Mouse (Mus musculus): Measurements from ENCODE around the gene Zfp865. TPM values are rescaled to one million over a fixed set of nuclear protein-coding genes. Genes with fewer than 3 reads are reported as not detected.

The Zfp865 gene
- polyA plus RNA-seq, 1 experiment, result 16.5 TPM

DNA sequence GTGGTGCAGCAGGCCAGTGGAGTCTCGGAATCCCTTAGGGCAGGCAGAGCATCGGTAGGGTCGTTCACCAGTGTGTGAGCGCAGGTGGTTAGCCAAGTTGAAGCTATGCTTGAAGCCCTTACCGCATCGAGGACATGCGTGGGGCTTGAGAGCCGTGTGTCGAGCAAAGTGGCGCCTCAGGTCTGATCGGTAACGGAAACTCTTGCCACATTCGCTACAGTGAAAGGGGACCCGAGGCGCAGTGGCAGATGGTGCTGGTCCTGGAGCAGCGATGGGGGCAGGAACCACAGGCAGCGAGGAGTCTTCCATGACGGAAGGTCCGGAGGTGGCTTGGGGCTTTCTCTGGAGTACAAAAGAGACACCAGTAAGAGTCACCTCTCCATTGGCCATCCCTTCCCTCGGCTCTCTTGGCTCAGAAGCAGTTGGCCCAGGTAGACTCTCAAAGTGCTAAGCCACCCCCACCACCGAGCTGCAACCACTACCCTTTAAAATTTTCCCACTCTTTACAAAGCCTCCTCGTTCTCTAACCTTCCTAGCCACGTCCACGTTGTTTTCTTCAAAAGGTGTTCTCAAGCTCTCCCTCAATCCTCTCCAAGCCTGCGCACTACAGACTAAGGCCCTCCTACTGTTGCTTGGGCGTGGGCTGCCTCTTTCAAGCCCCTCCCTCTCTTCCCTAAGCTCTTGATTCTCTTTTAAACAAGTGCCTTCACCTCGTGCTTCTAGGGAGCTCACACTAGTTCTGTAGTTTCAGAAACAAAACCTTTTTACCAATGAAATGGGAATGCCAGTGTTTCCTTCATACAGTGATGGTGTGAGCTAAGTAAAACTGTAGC lies 7.3 kb upstream of the Zfp865 start:
- peaks cover 4% of the 10 kb centered on the region for H3K79me3 ChIP-seq (ENCODE audit: low read depth)
- H3K36me3 ChIP-seq (ENCODE audit: control insufficient read depth, insufficient read depth), result peaks cover 43% of the 10 kb centered on the region
- H3K79me2 ChIP-seq (ENCODE audit: control insufficient read depth, insufficient read depth), result peaks cover 11% of the 10 kb centered on the region
- no peak overlapping the region for H3ac ChIP-seq (ENCODE audit: control insufficient read depth, insufficient read length, low read depth)
- no peaks in the 10 kb centered on the region for H3K27me3 ChIP-seq (ENCODE audit: control insufficient read depth, insufficient read depth, insufficient read length)
- no peak overlapping the region for H3K4me3 ChIP-seq (ENCODE audit: insufficient read depth, poor library complexity, severe bottlenecking)
- TF ChIP-seq MAX (IDR thresholded peaks at IDR 0.05), result no peak

GRCm38 (mm10) chr7:5014251-5015117 lies 5.7 kb upstream of the Zfp865 start, which contains the start of the genes Zfp524 and Fiz1:
Gene Zfp524, plus strand, starts transcription at chr7:5014415.
Gene Fiz1, minus strand, starts transcription at chr7:5014697.
- peak within 1 kb of the TSS; percentile 68 for H3K4me3 ChIP-seq (ENCODE audit: insufficient read depth, poor library complexity, severe bottlenecking)
- H3K36me3 ChIP-seq (ENCODE audit: control insufficient read depth, insufficient read depth), result peaks cover 33% of the 10 kb centered on the region
- peaks cover 6% of the 10 kb centered on the region for H3K79me3 ChIP-seq (ENCODE audit: low read depth)
- H3K79me2 ChIP-seq (ENCODE audit: control insufficient read depth, insufficient read depth), result peaks cover 18% of the 10 kb centered on the region
- TF ChIP-seq CEBPB (IDR thresholded peaks at IDR 0.05; ENCODE audit: low read depth), result no peak
- TF ChIP-seq USF1 (IDR thresholded peaks at IDR 0.05; ENCODE audit: low read depth), result no peak
- no peak for TF ChIP-seq MYOG (IDR thresholded peaks at IDR 0.05; ENCODE audit: control insufficient read depth, extremely low read depth, insufficient read length)
- no peak for TF ChIP-seq CTCF (IDR thresholded peaks at IDR 0.05; ENCODE audit: control insufficient read depth, insufficient read depth, insufficient read length)
- H3K27me3 ChIP-seq (ENCODE audit: control insufficient read depth, insufficient read depth, insufficient read length), result no peaks in the 10 kb centered on the region
- peak within 1 kb of the TSS; percentile 98 for H3ac ChIP-seq (ENCODE audit: control insufficient read depth, insufficient read length, low read depth)

DNA sequence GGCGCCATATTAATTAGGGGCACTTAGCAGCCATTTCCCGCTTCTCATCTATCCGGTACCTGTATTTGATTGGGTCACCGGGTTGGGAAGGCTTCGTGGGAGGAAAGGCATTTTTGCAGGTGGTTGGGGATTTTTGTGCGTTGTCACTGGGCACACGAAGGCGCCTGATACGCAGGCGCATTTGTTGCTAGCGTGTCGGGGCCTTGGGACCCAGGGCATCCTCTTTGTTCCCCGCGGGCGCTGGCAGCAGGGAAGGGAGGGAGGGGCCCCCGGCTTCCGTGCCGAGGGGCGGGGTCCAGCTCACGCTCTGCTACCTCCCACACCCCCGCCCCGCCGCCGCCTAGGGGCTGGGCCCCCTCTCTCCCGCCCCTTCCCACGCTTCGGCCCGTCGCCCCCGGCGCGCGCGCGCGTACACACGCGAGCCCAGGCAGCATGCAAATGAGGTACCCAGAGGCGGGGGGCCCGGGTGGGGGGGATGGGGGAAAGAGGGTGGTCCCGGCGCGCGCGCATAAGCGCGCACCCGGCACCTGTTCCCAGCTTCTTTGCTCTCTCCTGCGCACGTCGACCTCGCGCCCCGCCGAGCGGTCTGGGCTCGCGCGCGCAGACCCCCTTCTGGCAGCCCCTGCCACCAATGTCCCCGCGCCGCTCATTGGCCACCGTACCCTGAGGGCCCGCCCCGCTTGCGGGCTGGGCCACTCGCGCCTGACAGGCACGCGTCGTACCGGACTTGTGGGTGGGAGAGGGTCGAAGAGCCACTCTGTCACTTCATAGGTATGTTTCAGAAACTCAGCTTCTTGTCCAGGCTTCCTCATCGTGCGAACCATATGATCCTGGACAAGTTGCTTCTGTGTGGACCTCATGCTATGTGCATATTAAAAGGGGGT lies 4.8 kb upstream of the Zfp865 start, which contains the start of gene Gm44973:
TSS of gene Gm44973 (plus strand) at position 379 of the 884 bp plus-strand sequence.
- Histone ChIP-seq H3K79me2 (ENCODE audit: control insufficient read depth, insufficient read depth) (peaks cover 18% of the 10 kb centered on the region), H3K4me3 (ENCODE audit: insufficient read depth, poor library complexity, severe bottlenecking) (peak within 1 kb of the TSS; percentile 68), H3K36me3 (ENCODE audit: control insufficient read depth, insufficient read depth) (peaks cover 29% of the 10 kb centered on the region), H3K27me3 (ENCODE audit: control insufficient read depth, insufficient read depth, insufficient read length) (no peaks in the 10 kb centered on the region), H3K79me3 (ENCODE audit: low read depth) (peaks cover 6% of the 10 kb centered on the region), H3ac (ENCODE audit: control insufficient read depth, insufficient read length, low read depth) (peak within 1 kb of the TSS; percentile 98)
- peak; percentile 28 for TF ChIP-seq MAX (IDR thresholded peaks at IDR 0.05)
- no peak for TF ChIP-seq CTCF (IDR thresholded peaks at IDR 0.05; ENCODE audit: control insufficient read depth, insufficient read depth, insufficient read length)

GRCm38 (mm10) chr7:5016057-5016456 lies 4.1 kb upstream of the Zfp865 start:
- peak overlapping the region; percentile 68 for H3K4me3 ChIP-seq (ENCODE audit: insufficient read depth, poor library complexity, severe bottlenecking)
- TF ChIP-seq USF1 (IDR thresholded peaks at IDR 0.05; ENCODE audit: low read depth), result no peak
- TF ChIP-seq MYOD1 (IDR thresholded peaks at IDR 0.05; ENCODE audit: control insufficient read depth, insufficient read length, low read depth), result no peak
- H3K79me3 ChIP-seq (ENCODE audit: low read depth), result peaks cover 10% of the 10 kb centered on the region
- H3K36me3 ChIP-seq (ENCODE audit: control insufficient read depth, insufficient read depth), result peaks cover 24% of the 10 kb centered on the region
- peaks cover 24% of the 10 kb centered on the region for H3K79me2 ChIP-seq (ENCODE audit: control insufficient read depth, insufficient read depth)
- peak overlapping the region; percentile 35 for H3ac ChIP-seq (ENCODE audit: control insufficient read depth, insufficient read length, low read depth)
- no peaks in the 10 kb centered on the region for H3K27me3 ChIP-seq (ENCODE audit: control insufficient read depth, insufficient read depth, insufficient read length)

DNA sequence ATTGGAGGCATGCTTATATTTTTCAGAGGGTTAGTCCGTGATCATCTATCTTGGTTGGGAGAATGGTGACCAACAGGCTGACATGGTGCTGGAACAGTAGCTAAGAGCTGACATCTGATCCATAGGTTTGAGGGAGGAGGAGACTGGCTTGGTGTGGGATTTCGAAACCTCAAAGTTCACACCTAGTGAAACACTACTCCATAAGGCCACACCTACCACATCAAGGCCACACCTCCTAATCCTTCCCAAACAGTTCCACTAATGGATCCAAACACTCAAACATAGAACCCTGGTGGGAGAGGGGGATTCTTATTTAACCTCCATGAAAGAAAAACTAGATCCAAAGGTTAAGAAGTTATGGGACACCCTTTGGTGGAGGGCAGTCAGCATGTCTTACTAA lies 3.3 kb upstream of the Zfp865 start:
- H3K27me3 ChIP-seq (ENCODE audit: control insufficient read depth, insufficient read depth, insufficient read length), result no peaks in the 10 kb centered on the region
- peaks cover 18% of the 10 kb centered on the region for H3K79me3 ChIP-seq (ENCODE audit: low read depth)
- peaks cover 20% of the 10 kb centered on the region for H3K36me3 ChIP-seq (ENCODE audit: control insufficient read depth, insufficient read depth)
- H3K4me3 ChIP-seq (ENCODE audit: insufficient read depth, poor library complexity, severe bottlenecking), result no peak overlapping the region
- TF ChIP-seq FOSL1 (IDR thresholded peaks at IDR 0.05; ENCODE audit: insufficient read depth, low read length, poor library complexity, severe bottlenecking), result no peak
- TF ChIP-seq CTCF (IDR thresholded peaks at IDR 0.05; ENCODE audit: control insufficient read depth, insufficient read depth, insufficient read length), result no peak
- no peak for TF ChIP-seq MYOG (IDR thresholded peaks at IDR 0.05; ENCODE audit: control insufficient read depth, extremely low read depth, insufficient read length)
- TF ChIP-seq MAX (IDR thresholded peaks at IDR 0.05), result no peak
- TF ChIP-seq MYOD1 (IDR thresholded peaks at IDR 0.05; ENCODE audit: control insufficient read depth, insufficient read length, low read depth), result no peak
- no peak for TF ChIP-seq CEBPB (IDR thresholded peaks at IDR 0.05; ENCODE audit: low read depth)
- TF ChIP-seq USF1 (IDR thresholded peaks at IDR 0.05; ENCODE audit: low read depth), result no peak
- peaks cover 33% of the 10 kb centered on the region for H3K79me2 ChIP-seq (ENCODE audit: control insufficient read depth, insufficient read depth)
- H3ac ChIP-seq (ENCODE audit: control insufficient read depth, insufficient read length, low read depth), result no peak overlapping the region

Data from C2C12 (cell line).